18 mouse cellular contexts compared by ENCODE assay signal in the genomic region with DNA sequence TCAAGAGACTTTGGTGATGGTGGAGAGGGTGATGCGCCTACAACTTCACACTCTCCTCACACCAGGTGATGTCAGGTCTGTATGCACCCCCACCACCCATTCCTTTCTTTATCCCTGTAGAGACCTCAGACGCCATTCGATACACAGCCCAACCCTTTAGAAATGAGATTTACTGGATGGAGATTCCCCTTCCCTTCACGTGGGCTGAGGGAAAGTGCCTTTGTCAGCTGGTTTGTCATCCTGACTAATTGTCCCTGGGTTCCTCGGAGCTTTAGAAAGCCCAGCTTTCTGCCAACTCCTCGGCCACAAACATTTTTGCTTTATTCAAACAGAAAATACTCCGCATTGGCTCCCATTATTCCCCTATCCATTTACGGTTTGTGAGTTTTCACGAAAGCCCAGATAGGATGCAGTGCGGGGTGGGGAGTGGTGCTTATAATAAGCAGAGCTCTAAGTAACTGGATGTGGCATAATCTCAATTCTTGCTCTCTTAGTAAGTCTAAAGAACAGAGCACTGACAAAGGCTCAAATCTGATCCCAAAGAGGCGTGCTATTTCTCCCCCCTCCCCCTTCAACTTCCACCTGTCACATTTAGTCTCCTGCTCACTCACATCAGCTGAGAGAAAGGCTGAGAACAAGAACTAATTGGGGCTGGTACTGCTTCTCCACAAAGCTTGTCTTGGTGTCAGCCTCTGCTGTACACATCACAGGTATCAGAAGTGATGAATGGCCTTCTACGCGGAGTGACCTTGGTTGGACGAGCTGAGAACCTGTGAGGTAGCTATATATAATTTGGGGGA.
"Had no signal": no experiment of that assay in that cellular context is flagged by ENCODE, and none has a peak within 500 bp of the region (broad histone marks: within the 10 kb centered on the region; RNA-seq: fewer than 3 reads in every experiment).

No protein-coding gene starts in this region.

- ATAC-seq: liver, postnatal 0 days; lung, postnatal 0 days; midbrain, embryonic 15.5 days had no signal

- H3K4me3 ChIP-seq: kidney, embryonic 15.5 days; left cerebral cortex, adult 2 months; midbrain, embryonic 12.5 days; midbrain, embryonic 15.5 days had no signal

- H3K4me2 ChIP-seq: kidney, embryonic 15.5 days; liver, embryonic 11.5 days; lung, embryonic 14.5 days; midbrain, embryonic 12.5 days; midbrain, embryonic 15.5 days had no signal

- H3K27ac ChIP-seq: kidney, embryonic 15.5 days; left cerebral cortex, adult 2 months; liver, embryonic 14.5 days; macrophage; midbrain, embryonic 12.5 days; midbrain, embryonic 15.5 days; stomach, postnatal 0 days had no signal

- H3K27me3 ChIP-seq: kidney, embryonic 15.5 days; midbrain, embryonic 12.5 days; midbrain, embryonic 15.5 days had no signal

- H3K4me1 ChIP-seq: midbrain, embryonic 12.5 days; midbrain, embryonic 15.5 days had no signal

- DNase-seq: kidney, adult 2 months; kidney, postnatal 10 days; kidney, postnatal 36 days; layer of hippocampus, postnatal 36 days; liver, postnatal 0 days; lung, embryonic 14.5 days; thymus, adult 2 months; thymus, postnatal 14 days; thymus, postnatal 4 days had no signal

- H3K9ac ChIP-seq: kidney, embryonic 15.5 days; liver, embryonic 14.5 days; liver, postnatal 0 days; lung, embryonic 14.5 days; midbrain, embryonic 12.5 days; midbrain, embryonic 15.5 days had no signal

- H3K36me3 ChIP-seq: kidney, embryonic 15.5 days; midbrain, embryonic 12.5 days; midbrain, embryonic 15.5 days had no signal

- H3K9me3 ChIP-seq: kidney, embryonic 15.5 days; midbrain, embryonic 12.5 days; midbrain, embryonic 15.5 days had no signal
